Mouse (Mus musculus): ENCODE results near the gene Ppp1r27. TPM values are rescaled to one million over a fixed set of nuclear protein-coding genes. Genes with fewer than 3 reads are reported as not detected.

The Ppp1r27 gene
- polyA plus RNA-seq, 1 experiment from 2014 or later, result 0.24 TPM

DNA sequence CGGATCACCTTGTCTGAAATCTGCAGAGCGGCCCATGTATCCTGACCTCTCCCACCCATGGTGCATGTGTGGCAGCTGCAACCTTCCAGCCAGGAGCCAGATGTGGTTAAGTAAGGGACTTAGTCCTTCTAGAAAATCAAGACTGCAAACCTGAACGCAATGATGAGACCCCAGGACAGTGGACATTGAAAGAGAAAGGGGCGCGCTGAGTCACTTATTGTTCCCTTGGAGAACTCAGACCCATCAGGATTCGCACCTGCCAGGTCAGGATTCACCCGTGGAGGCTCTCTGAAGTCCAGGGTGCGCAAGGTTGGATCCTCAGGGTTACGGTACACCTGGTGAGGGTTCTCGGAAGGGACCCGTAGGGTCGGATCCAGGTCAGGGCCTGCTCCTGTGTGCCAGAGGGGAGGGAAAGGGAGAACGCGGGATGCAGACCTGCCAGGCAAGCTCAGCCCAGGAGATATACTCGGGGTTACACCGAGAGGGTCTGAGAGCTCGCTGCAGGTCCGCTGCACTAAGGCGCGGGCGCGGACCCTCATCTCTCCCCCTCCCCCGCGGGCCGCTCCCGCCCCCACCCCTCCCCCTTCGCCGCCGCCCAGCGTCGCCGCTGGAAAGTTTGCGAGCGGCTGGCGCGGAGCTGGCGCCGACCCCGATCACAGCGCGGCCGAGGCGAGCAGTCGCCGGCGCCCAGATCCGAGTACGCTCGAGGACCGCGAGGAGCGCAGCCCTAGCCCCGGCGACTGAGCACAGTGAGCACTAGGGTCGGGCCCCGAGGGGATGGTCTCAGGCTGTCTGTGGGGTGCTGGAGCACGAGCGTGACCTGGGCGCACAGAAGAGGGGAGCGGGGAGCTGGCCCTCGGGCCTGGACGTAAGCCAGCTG, 20.6 kb downstream of the Ppp1r27 start, which contains the start of gene Gcgr:
TSS of gene Gcgr (plus strand) at position 615 of the 880 bp plus-strand sequence.
- H3K27ac ChIP-seq (ENCODE audit: low read depth), result no peak within 1 kb of the TSS
- peak within 1 kb of the TSS; percentile 39 for H3K4me3 ChIP-seq (ENCODE audit: low read depth, low read length)
- no peaks in the 10 kb centered on the region for H3K9me3 ChIP-seq (ENCODE audit: control insufficient read depth, low read length)
- peak within 1 kb of the TSS; percentile 41 for H3K9ac ChIP-seq (ENCODE audit: low read length)
- H3K4me2 ChIP-seq (ENCODE audit: low read length), result peak within 1 kb of the TSS; percentile 84
- peaks cover 2% of the 10 kb centered on the region; the same call in 1 of the 2 replicates for H3K4me1 ChIP-seq (replicated peaks; ENCODE audit: control insufficient read depth, insufficient read depth, low read length)
- DNase-seq (ENCODE audit: low spot score), result peak; percentile 69
- H3K27me3 ChIP-seq (replicated peaks; ENCODE audit: control insufficient read depth, insufficient read depth, low read length), result peaks cover 65% of the 10 kb centered on the region
- peak; percentile 50 for ATAC-seq (replicated peaks; ENCODE audit: low FRiP score, low TSS enrichment, low read depth)
- WGBS, result 9% methylated on average over 52 of the region's 62 CpGs
- no peaks in the 10 kb centered on the region for H3K36me3 ChIP-seq (ENCODE audit: control insufficient read depth, insufficient read depth, low read length)

GRCm38 (mm10) chr11:120528903-120529302, 22.0 kb downstream of the Ppp1r27 start:
- Histone ChIP-seq H3K4me3 (ENCODE audit: low read depth, low read length) (no peak overlapping the region), H3K4me1 (replicated peaks; ENCODE audit: control insufficient read depth, insufficient read depth, low read length) (peaks cover 2% of the 10 kb centered on the region; the same call in 1 of the 2 replicates), H3K36me3 (ENCODE audit: control insufficient read depth, insufficient read depth, low read length) (no peaks in the 10 kb centered on the region), H3K9me3 (ENCODE audit: control insufficient read depth, low read length) (no peaks in the 10 kb centered on the region), H3K27ac (ENCODE audit: low read depth) (no peak overlapping the region), H3K9ac (ENCODE audit: low read length) (no peak overlapping the region), H3K4me2 (ENCODE audit: low read length) (no peak overlapping the region), H3K27me3 (replicated peaks; ENCODE audit: control insufficient read depth, insufficient read depth, low read length) (peaks cover 60% of the 10 kb centered on the region)
- DNase-seq (ENCODE audit: low spot score) (no peak), ATAC-seq (replicated peaks; ENCODE audit: low FRiP score, low TSS enrichment, low read depth) (no peak)
- 59% methylated on average over 4 of the region's 4 CpGs for WGBS

- 77% methylated on average over 9 of the region's 9 CpGs for WGBS
Observed at GRCm38 (mm10) chr11:120527690-120528354, 23.1 kb downstream of the Ppp1r27 start.

GRCm38 (mm10) chr11:120525959-120526358, 25.0 kb downstream of the Ppp1r27 start:
- Histone ChIP-seq H3K27me3 (replicated peaks; ENCODE audit: control insufficient read depth, insufficient read depth, low read length) (peaks cover 34% of the 10 kb centered on the region), H3K9ac (ENCODE audit: low read length) (no peak overlapping the region), H3K4me3 (ENCODE audit: low read depth, low read length) (no peak overlapping the region), H3K36me3 (ENCODE audit: control insufficient read depth, insufficient read depth, low read length) (no peaks in the 10 kb centered on the region), H3K4me2 (ENCODE audit: low read length) (no peak overlapping the region), H3K27ac (ENCODE audit: low read depth) (no peak overlapping the region), H3K9me3 (ENCODE audit: control insufficient read depth, low read length) (no peaks in the 10 kb centered on the region), H3K4me1 (replicated peaks; ENCODE audit: control insufficient read depth, insufficient read depth, low read length) (peaks cover 2% of the 10 kb centered on the region; the same call in 1 of the 2 replicates)
- WGBS, result 76% methylated on average over 2 of the region's 2 CpGs
- no peak for ATAC-seq (replicated peaks; ENCODE audit: low FRiP score, low TSS enrichment, low read depth)
- DNase-seq (ENCODE audit: low spot score), result no peak

More at GRCm38 (mm10) chr11:120527690-120528354, 23.1 kb downstream of the Ppp1r27 start:
- H3K9ac ChIP-seq (ENCODE audit: low read length), result no peak overlapping the region
- no peak overlapping the region for H3K27ac ChIP-seq (ENCODE audit: low read depth)
- H3K27me3 ChIP-seq (replicated peaks; ENCODE audit: control insufficient read depth, insufficient read depth, low read length), result peaks cover 52% of the 10 kb centered on the region
- H3K4me2 ChIP-seq (ENCODE audit: low read length), result no peak overlapping the region
- no peak overlapping the region for H3K4me3 ChIP-seq (ENCODE audit: low read depth, low read length)
- H3K9me3 ChIP-seq (ENCODE audit: control insufficient read depth, low read length), result no peaks in the 10 kb centered on the region
- H3K36me3 ChIP-seq (ENCODE audit: control insufficient read depth, insufficient read depth, low read length), result no peaks in the 10 kb centered on the region
- peaks cover 2% of the 10 kb centered on the region; the same call in 1 of the 2 replicates for H3K4me1 ChIP-seq (replicated peaks; ENCODE audit: control insufficient read depth, insufficient read depth, low read length)
- DNase-seq (ENCODE audit: low spot score), result no peak
- ATAC-seq (replicated peaks; ENCODE audit: low FRiP score, low TSS enrichment, low read depth), result no peak

DNA sequence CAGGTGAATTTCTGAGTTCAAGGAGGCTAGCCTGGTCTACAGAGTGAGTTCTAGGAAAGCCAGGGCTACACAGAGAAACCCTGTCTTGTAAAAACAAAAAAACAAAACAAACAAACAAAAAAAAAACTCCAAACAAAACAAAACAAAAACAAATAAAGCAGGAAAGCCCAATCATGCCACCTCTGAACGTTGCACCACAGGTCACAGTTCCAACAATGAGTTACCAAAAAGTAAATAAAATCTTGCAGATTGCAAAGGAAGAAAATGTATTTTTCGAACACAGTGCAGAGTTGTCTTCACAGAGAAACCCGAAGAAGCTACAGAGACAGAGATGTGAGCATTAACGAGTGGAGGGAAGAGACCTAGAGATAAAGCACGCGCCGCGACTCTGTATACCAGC, 28.4 kb downstream of the Ppp1r27 start:
- no peak for ATAC-seq (replicated peaks; ENCODE audit: low FRiP score, low TSS enrichment, low read depth)

DNA sequence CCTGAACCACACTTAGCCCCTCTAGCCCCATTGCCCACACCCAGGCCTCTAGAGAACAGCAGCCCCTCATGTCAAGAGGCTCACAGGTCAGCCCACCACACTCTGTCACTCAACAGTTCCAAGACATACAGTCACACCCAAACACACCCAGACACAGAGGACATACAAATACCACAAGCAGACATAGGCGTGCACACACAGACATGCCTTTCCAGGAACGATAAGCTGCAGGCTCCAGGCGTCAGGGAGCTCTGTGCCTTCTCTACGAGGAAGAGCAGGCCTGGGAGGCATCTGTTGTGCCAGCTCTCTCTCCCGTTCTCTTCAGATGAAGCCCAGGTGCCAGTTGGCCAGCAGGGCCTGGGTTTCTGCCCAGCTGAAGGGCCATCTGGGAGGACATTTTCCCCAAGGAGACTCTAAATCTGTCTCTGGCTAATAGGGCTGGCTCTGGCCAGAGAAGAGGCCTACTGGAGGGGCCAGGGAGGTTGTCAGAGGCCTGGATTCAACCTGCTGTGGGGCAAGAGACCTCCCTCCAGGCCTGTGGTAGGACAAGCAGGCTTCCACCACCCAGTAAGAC, 29.9 kb downstream of the Ppp1r27 start:
- H3K27me3 ChIP-seq (replicated peaks; ENCODE audit: control insufficient read depth, insufficient read depth, low read length), result no peaks in the 10 kb centered on the region
- no peak overlapping the region for H3K4me2 ChIP-seq (ENCODE audit: low read length)
- no peaks in the 10 kb centered on the region for H3K36me3 ChIP-seq (ENCODE audit: control insufficient read depth, insufficient read depth, low read length)
- no peak overlapping the region for H3K9ac ChIP-seq (ENCODE audit: low read length)
- 61% methylated on average over 5 of the region's 5 CpGs for WGBS
- H3K27ac ChIP-seq (ENCODE audit: low read depth), result no peak overlapping the region
- H3K4me3 ChIP-seq (ENCODE audit: low read depth, low read length), result no peak overlapping the region
- no peak for ATAC-seq (replicated peaks; ENCODE audit: low FRiP score, low TSS enrichment, low read depth)
- no peaks in the 10 kb centered on the region; the same call in 1 of the 2 replicates for H3K4me1 ChIP-seq (replicated peaks; ENCODE audit: control insufficient read depth, insufficient read depth, low read length)
- H3K9me3 ChIP-seq (ENCODE audit: control insufficient read depth, low read length), result no peaks in the 10 kb centered on the region
- DNase-seq (ENCODE audit: low spot score), result no peak

More for the DNA sequence above, 28.4 kb downstream of the Ppp1r27 start:
- WGBS, result 84% methylated on average over 8 of the region's 8 CpGs
- Histone ChIP-seq H3K4me1 (replicated peaks; ENCODE audit: control insufficient read depth, insufficient read depth, low read length) (no peaks in the 10 kb centered on the region; the same call in 1 of the 2 replicates), H3K4me2 (ENCODE audit: low read length) (no peak overlapping the region), H3K9ac (ENCODE audit: low read length) (no peak overlapping the region), H3K27me3 (replicated peaks; ENCODE audit: control insufficient read depth, insufficient read depth, low read length) (peaks cover 2% of the 10 kb centered on the region; the same call in 1 of the 2 replicates), H3K27ac (ENCODE audit: low read depth) (no peak overlapping the region), H3K4me3 (ENCODE audit: low read depth, low read length) (no peak overlapping the region), H3K36me3 (ENCODE audit: control insufficient read depth, insufficient read depth, low read length) (no peaks in the 10 kb centered on the region), H3K9me3 (ENCODE audit: control insufficient read depth, low read length) (no peaks in the 10 kb centered on the region)
- DNase-seq (ENCODE audit: low spot score), result no peak

DNA sequence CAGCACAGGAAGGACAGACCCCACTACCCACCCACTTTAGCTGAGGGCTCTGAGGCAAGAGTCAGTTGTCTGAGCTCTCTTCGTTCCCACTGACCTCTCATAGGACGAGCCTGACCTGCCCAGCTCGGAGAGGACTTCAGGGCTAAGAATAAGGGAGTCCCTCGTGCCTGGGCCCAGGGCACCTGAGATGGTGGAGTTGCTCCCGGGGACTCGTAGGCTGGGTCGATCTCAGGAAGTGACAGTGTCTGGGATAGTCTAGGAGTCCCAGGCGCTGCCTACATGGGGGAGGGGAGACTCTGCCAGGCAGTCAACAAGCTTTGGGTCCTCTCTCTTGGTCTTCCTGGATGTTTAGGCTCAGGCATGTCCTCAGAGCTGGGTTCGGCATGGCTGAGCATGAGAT, 30.4 kb downstream of the Ppp1r27 start:
- ATAC-seq (replicated peaks; ENCODE audit: low FRiP score, low TSS enrichment, low read depth), result no peak
- DNase-seq (ENCODE audit: low spot score), result no peak
- Histone ChIP-seq H3K27me3 (replicated peaks; ENCODE audit: control insufficient read depth, insufficient read depth, low read length) (no peaks in the 10 kb centered on the region), H3K4me2 (ENCODE audit: low read length) (no peak overlapping the region), H3K9me3 (ENCODE audit: control insufficient read depth, low read length) (no peaks in the 10 kb centered on the region), H3K4me1 (replicated peaks; ENCODE audit: control insufficient read depth, insufficient read depth, low read length) (no peaks in the 10 kb centered on the region; the same call in 1 of the 2 replicates), H3K4me3 (ENCODE audit: low read depth, low read length) (no peak overlapping the region), H3K36me3 (ENCODE audit: control insufficient read depth, insufficient read depth, low read length) (no peaks in the 10 kb centered on the region), H3K27ac (ENCODE audit: low read depth) (no peak overlapping the region), H3K9ac (ENCODE audit: low read length) (no peak overlapping the region)
- WGBS, result 72% methylated on average over 9 of the region's 9 CpGs

DNA sequence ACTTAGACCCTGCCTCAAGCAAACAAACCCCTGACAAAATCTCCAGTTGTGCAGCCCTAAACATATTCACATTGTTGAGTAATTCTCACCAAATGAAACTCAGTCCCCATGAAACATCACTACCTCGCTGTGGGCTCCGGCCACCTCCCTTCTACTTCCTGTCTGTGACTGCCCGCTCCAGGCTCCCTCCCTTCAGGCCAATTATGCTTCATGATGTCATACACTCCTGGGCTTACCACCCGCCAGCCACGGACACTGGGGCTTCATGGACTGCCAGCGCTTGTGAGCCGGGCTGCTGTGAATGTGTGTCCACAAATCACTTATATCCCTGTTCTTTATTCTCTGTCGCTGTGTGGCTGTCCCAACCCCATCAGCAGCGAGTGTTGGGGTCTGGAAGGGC, 31.2 kb downstream of the Ppp1r27 start:
- H3K4me3 ChIP-seq (ENCODE audit: low read depth, low read length), result no peak overlapping the region
- 40% methylated on average over 9 of the region's 9 CpGs for WGBS
- no peaks in the 10 kb centered on the region for H3K27me3 ChIP-seq (replicated peaks; ENCODE audit: control insufficient read depth, insufficient read depth, low read length)
- H3K4me2 ChIP-seq (ENCODE audit: low read length), result 0 out of 2 replicates have a peak overlapping the region, but pooled peaks have one; percentile 4
- no peaks in the 10 kb centered on the region for H3K36me3 ChIP-seq (ENCODE audit: control insufficient read depth, insufficient read depth, low read length)
- no peak for ATAC-seq (replicated peaks; ENCODE audit: low FRiP score, low TSS enrichment, low read depth)
- no peak overlapping the region for H3K9ac ChIP-seq (ENCODE audit: low read length)
- H3K9me3 ChIP-seq (ENCODE audit: control insufficient read depth, low read length), result no peaks in the 10 kb centered on the region
- DNase-seq (ENCODE audit: low spot score), result no peak
- H3K27ac ChIP-seq (ENCODE audit: low read depth), result no peak overlapping the region
- H3K4me1 ChIP-seq (replicated peaks; ENCODE audit: control insufficient read depth, insufficient read depth, low read length), result no peaks in the 10 kb centered on the region; the same call in 1 of the 2 replicates
